In the genomic region with DNA sequence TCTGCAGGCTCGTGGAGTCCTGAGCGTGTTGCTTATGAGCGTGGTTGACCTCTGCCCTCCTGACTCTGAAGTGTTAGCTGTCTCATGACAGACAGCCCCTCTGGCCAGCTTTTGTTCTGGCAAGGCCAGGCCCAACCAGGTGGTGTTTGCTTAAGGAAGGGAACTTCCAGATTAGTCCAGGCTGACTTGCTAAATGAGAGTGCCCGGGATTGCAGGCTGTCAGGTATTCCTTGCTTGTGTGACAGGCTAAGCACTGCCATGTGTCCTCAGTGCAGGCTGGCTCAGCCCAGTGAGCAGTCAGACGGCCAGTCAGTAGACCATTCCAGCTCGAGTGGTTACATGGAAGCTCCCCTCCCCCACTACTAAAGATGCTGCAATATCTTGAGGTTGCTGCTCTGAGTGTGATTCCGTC, we compare ENCODE assay signal across 12 mouse cellular contexts.
DNase-seq lines count a peak whose midpoint lies in the region; ATAC-seq and TF ChIP-seq lines count a peak whose summit lies in the region.
"Had no signal": no experiment of that assay in that cellular context is flagged by ENCODE, and none has a peak within 500 bp of the region (broad histone marks: within the 10 kb centered on the region; RNA-seq: fewer than 3 reads in every experiment).

No protein-coding gene starts in this region.

- H3K9me3 ChIP-seq in heart, embryonic 10.5 days, result no peaks in the 10 kb centered on the region
- H3K9me3 ChIP-seq in embryonic facial prominence, embryonic 10.5 days, result no peaks in the 10 kb centered on the region
- no peaks in the 10 kb centered on the region for H3K9me3 ChIP-seq in liver, embryonic 16.5 days (replicated peaks; ENCODE audit: control insufficient read depth, low read length)
- H3K9me3 ChIP-seq in midbrain, postnatal 0 days (ENCODE audit: low read length), result no peaks in the 10 kb centered on the region
- H3K9me3 ChIP-seq: embryonic facial prominence, embryonic 13.5 days had no signal

- H3K4me2 ChIP-seq in liver, embryonic 16.5 days (ENCODE audit: low read depth, low read length), result no peak overlapping the region
- no peak overlapping the region for H3K4me2 ChIP-seq in midbrain, postnatal 0 days (ENCODE audit: low read depth, low read length, poor library complexity, severe bottlenecking)
- H3K4me2 ChIP-seq: embryonic facial prominence, embryonic 13.5 days had no signal

- no peak for TF ChIP-seq CTCF in midbrain, postnatal 0 days (IDR thresholded peaks at IDR 0.05)

- peak; percentile 77 for ATAC-seq in liver, embryonic 16.5 days (ENCODE audit: low read depth)
- ATAC-seq in midbrain, postnatal 0 days (ENCODE audit: low FRiP score), result no peak

- WGBS in heart, embryonic 10.5 days, result 18% methylated on average over 7 of the region's 7 CpGs
- WGBS in embryonic facial prominence, embryonic 10.5 days, result 12% methylated on average over 7 of the region's 7 CpGs
- WGBS in liver, embryonic 16.5 days (ENCODE audit: insufficient replicate concordance), result 47% methylated on average over 7 of the region's 7 CpGs
- 27% methylated on average over 7 of the region's 7 CpGs for WGBS in midbrain, postnatal 0 days

- no peaks in the 10 kb centered on the region for H3K27me3 ChIP-seq in heart, embryonic 10.5 days (ENCODE audit: insufficient read depth, poor library complexity, severe bottlenecking)
- no peaks in the 10 kb centered on the region; the same call in 1 of the 2 replicates for H3K27me3 ChIP-seq in embryonic facial prominence, embryonic 10.5 days (replicated peaks; ENCODE audit: low read depth, poor library complexity, severe bottlenecking)
- H3K27me3 ChIP-seq in liver, embryonic 16.5 days (ENCODE audit: control insufficient read depth, insufficient read depth, low read depth, low read length), result no peaks in the 10 kb centered on the region
- no peaks in the 10 kb centered on the region for H3K27me3 ChIP-seq in midbrain, postnatal 0 days (ENCODE audit: insufficient read depth, low read length)
- H3K27me3 ChIP-seq: CH12.LX; embryonic facial prominence, embryonic 13.5 days had no signal

- DNase-seq in heart, embryonic 10.5 days (ENCODE audit: low spot score), result no peak
- no peak for DNase-seq in heart, adult 9 months (ENCODE audit: low spot score in 2 of 2)
- peak; percentile 75 for DNase-seq in embryonic facial prominence, embryonic 10.5 days (ENCODE audit: low spot score)
- peak; percentile 11 for DNase-seq in midbrain, postnatal 0 days (ENCODE audit: low spot score)
- DNase-seq in cerebellum, adult 8-10 months, result no peak
- no peak for DNase-seq in thymus, postnatal 4 days
- DNase-seq in spleen, postnatal 36 days (ENCODE audit: low spot score in 2 of 2), result no peak
- DNase-seq: adrenal gland, adult 8-10 months; spleen, adult 18-20 months had no signal

- H3K4me3 ChIP-seq in heart, embryonic 10.5 days, result no peak overlapping the region
- no peak overlapping the region for H3K4me3 ChIP-seq in embryonic facial prominence, embryonic 10.5 days
- H3K4me3 ChIP-seq in liver, embryonic 16.5 days (ENCODE audit: low read depth, low read length), result no peak overlapping the region
- no peak overlapping the region for H3K4me3 ChIP-seq in midbrain, postnatal 0 days (ENCODE audit: low read depth, low read length)
- H3K4me3 ChIP-seq: embryonic facial prominence, embryonic 13.5 days had no signal

- peaks cover 15% of the 10 kb centered on the region for H3K4me1 ChIP-seq in heart, embryonic 10.5 days
- peaks cover 37% of the 10 kb centered on the region for H3K4me1 ChIP-seq in embryonic facial prominence, embryonic 10.5 days
- no peaks in the 10 kb centered on the region for H3K4me1 ChIP-seq in liver, embryonic 16.5 days (ENCODE audit: control insufficient read depth, low read depth, low read length)
- no peaks in the 10 kb centered on the region; the same call in 1 of the 2 replicates for H3K4me1 ChIP-seq in midbrain, postnatal 0 days (ENCODE audit: insufficient read depth, low read length)

- H3K9ac ChIP-seq in liver, embryonic 16.5 days (ENCODE audit: low read depth, low read length), result no peak overlapping the region
- H3K9ac ChIP-seq in midbrain, postnatal 0 days (replicated peaks; ENCODE audit: low read length, poor library complexity, severe bottlenecking), result no peak overlapping the region
- H3K9ac ChIP-seq: embryonic facial prominence, embryonic 13.5 days had no signal

- no peaks in the 10 kb centered on the region for H3K36me3 ChIP-seq in heart, embryonic 10.5 days
- peaks cover 20% of the 10 kb centered on the region for H3K36me3 ChIP-seq in embryonic facial prominence, embryonic 10.5 days (replicated peaks)
- no peaks in the 10 kb centered on the region for H3K36me3 ChIP-seq in liver, embryonic 16.5 days (ENCODE audit: control insufficient read depth, insufficient read depth)
- H3K36me3 ChIP-seq in midbrain, postnatal 0 days (ENCODE audit: insufficient read depth, low read length), result no peaks in the 10 kb centered on the region
- H3K36me3 ChIP-seq: embryonic facial prominence, embryonic 13.5 days had no signal

- peak overlapping the region; percentile 38; the same call in 1 of the 2 replicates for H3K27ac ChIP-seq in heart, embryonic 10.5 days
- H3K27ac ChIP-seq in embryonic facial prominence, embryonic 10.5 days (replicated peaks), result peak overlapping the region; percentile 49
- no peak overlapping the region; the same call in 1 of the 2 replicates for H3K27ac ChIP-seq in liver, embryonic 16.5 days (ENCODE audit: low read length)
- H3K27ac ChIP-seq in midbrain, postnatal 0 days (ENCODE audit: low read depth, low read length), result no peak overlapping the region
- H3K27ac ChIP-seq: embryonic facial prominence, embryonic 13.5 days had no signal

Comparison
In these comparisons a context has a peak if more than half of its experiments do, and no peak if none do; other contexts are left out.
1. DNase-seq: peak in embryonic facial prominence, embryonic 10.5 days (single experiment) and midbrain, postnatal 0 days (single experiment); none in heart, embryonic 10.5 days (single experiment), heart, adult 9 months (0 of 2), cerebellum, adult 8-10 months (single experiment), thymus, postnatal 4 days (single experiment) and spleen, postnatal 36 days (0 of 2).
2. H3K27ac ChIP-seq: peak in heart, embryonic 10.5 days (single experiment) and embryonic facial prominence, embryonic 10.5 days (single experiment); none in liver, embryonic 16.5 days (single experiment) and midbrain, postnatal 0 days (single experiment).